Mouse (Mus musculus): ENCODE measurements at regions not wholly inside any gene's neighbourhood (a gene's known extent, or its start where the extent isn't known, plus 50 kb on each side); places are given as distances from the start of the nearest gene placed in this dataset.

- no peak for DNase-seq
Observed at GRCm38 (mm10) chr13:28516636-28517035, 259.3 kb downstream of the Gm11361 start.

GRCm38 (mm10) chr13:28514245-28514644 is 256.9 kb downstream of the Gm11361 start:
- no peak for DNase-seq

GRCm38 (mm10) chr13:28513336-28513735 is 256.0 kb downstream of the Gm11361 start:
- DNase-seq: no peak

GRCm38 (mm10) chr13:28512573-28513334 is 255.4 kb downstream of the Gm11361 start:
- DNase-seq: no peak

GRCm38 (mm10) chr13:28508184-28508583 is 250.9 kb downstream of the Gm11361 start:
- DNase-seq: no peak

- DNase-seq: peak; percentile 14
Observed at GRCm38 (mm10) chr13:28507783-28508182, 250.5 kb downstream of the Gm11361 start.

GRCm38 (mm10) chr13:28504340-28504739 is 247.0 kb downstream of the Gm11361 start:
- DNase-seq: no peak

GRCm38 (mm10) chr13:28502171-28502570 is 244.8 kb downstream of the Gm11361 start:
- DNase-seq: peak; percentile 45

GRCm38 (mm10) chr13:28500697-28501096 is 243.4 kb downstream of the Gm11361 start:
- DNase-seq: no peak

- no peak for DNase-seq
Observed at GRCm38 (mm10) chr13:28497483-28497882, 240.2 kb downstream of the Gm11361 start.

- DNase-seq: no peak
Observed at GRCm38 (mm10) chr13:28492015-28492414, 234.7 kb downstream of the Gm11361 start.

GRCm38 (mm10) chr13:28483727-28484126 is 226.4 kb downstream of the Gm11361 start:
- DNase-seq: peak; percentile 32

GRCm38 (mm10) chr13:28481224-28481965 is 224.1 kb downstream of the Gm11361 start:
- no peak for DNase-seq

GRCm38 (mm10) chr13:28466151-28466550 is 208.8 kb downstream of the Gm11361 start:
- DNase-seq: no peak

GRCm38 (mm10) chr13:28465187-28465880 is 208.0 kb downstream of the Gm11361 start:
- DNase-seq: no peak

- no peak for DNase-seq
Observed at GRCm38 (mm10) chr13:28461281-28461680, 204.0 kb downstream of the Gm11361 start.

GRCm38 (mm10) chr13:28457403-28457802 is 200.1 kb downstream of the Gm11361 start:
- DNase-seq: no peak

GRCm38 (mm10) chr13:28455878-28456277 is 198.6 kb downstream of the Gm11361 start:
- DNase-seq: no peak

- DNase-seq: no peak
Observed at GRCm38 (mm10) chr13:28455016-28455415, 197.7 kb downstream of the Gm11361 start.

GRCm38 (mm10) chr13:28450699-28451445 is 193.5 kb downstream of the Gm11361 start:
- DNase-seq: no peak

GRCm38 (mm10) chr13:28449026-28449425 is 191.7 kb downstream of the Gm11361 start:
- DNase-seq: no peak

- DNase-seq: no peak
Observed at GRCm38 (mm10) chr13:28442250-28442649, 184.9 kb downstream of the Gm11361 start.

- DNase-seq: no peak
Observed at GRCm38 (mm10) chr13:28433445-28433844, 176.1 kb downstream of the Gm11361 start.
